Comparison of ENCODE assay signal across 26 mouse cellular contexts in the genomic region with DNA sequence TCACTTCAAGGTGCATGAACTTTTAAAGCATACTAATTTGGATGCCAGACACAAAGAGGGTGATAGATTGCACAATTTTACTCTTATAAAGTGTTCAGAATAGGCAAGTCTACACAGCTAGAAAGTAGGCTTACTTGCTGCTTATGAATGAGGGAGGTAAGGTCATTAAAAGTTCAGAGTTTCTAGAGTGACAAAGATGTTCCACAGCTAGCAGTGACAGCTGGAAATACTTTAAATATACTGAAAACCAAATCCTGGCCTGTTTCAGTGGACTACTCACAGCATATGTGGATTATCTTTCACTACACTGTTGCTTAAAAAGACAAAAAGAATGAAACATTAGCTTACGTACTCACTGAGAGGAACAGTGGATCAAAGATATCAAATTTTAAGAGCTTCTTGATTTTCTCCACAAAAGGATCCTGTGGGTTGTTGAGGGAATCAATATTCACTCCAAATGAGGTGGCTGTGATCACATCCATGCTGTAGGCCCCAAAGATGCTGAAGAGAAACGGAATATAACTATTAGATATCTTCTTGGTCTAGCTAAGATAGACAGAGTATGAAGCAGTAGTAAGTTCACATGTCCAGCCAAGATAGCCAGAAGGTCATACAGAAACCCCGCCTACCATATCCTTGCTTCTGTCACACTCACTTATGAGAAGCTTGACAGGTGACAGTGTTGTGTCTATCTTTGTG. TPM values are rescaled to one million over a fixed set of nuclear protein-coding genes. Genes with fewer than 3 reads are reported as not detected.
"Had no signal": no experiment of that assay in that cellular context is flagged by ENCODE, and none has a peak within 500 bp of the region (broad histone marks: within the 10 kb centered on the region; RNA-seq: fewer than 3 reads in every experiment).

No protein-coding gene starts in this region.

- H3K27me3 ChIP-seq: heart, embryonic 12.5 days; hindbrain, embryonic 12.5 days; intestine, embryonic 15.5 days; kidney, embryonic 15.5 days; limb, embryonic 12.5 days had no signal

- H3K4me1 ChIP-seq: heart, embryonic 10.5 days; heart, embryonic 12.5 days; hindbrain, embryonic 10.5 days; hindbrain, embryonic 12.5 days; intestine, embryonic 15.5 days; kidney, embryonic 15.5 days; limb, embryonic 10.5 days; limb, embryonic 12.5 days had no signal

- DNase-seq: gastrocnemius, adult 2 months; gastrocnemius, postnatal 10 days; gastrocnemius, postnatal 25 days; heart, adult 18-20 months; heart, postnatal 10 days; heart, postnatal 4 days; kidney, adult 18-20 months; kidney, adult 8-10 months; kidney, postnatal 10 days; kidney, postnatal 25 days; kidney, postnatal 4 days had no signal

- H3K9me3 ChIP-seq: heart, embryonic 10.5 days; heart, embryonic 12.5 days; hindbrain, embryonic 10.5 days; hindbrain, embryonic 12.5 days; intestine, embryonic 15.5 days; kidney, embryonic 15.5 days; limb, embryonic 10.5 days; limb, embryonic 12.5 days had no signal

- H3K9ac ChIP-seq: heart, embryonic 12.5 days; hindbrain, embryonic 12.5 days; hindbrain, embryonic 14.5 days; intestine, embryonic 15.5 days; kidney, embryonic 15.5 days; limb, embryonic 12.5 days had no signal

- H3K36me3 ChIP-seq: heart, embryonic 10.5 days; heart, embryonic 12.5 days; hindbrain, embryonic 10.5 days; hindbrain, embryonic 12.5 days; intestine, embryonic 15.5 days; kidney, embryonic 15.5 days; limb, embryonic 10.5 days; limb, embryonic 12.5 days had no signal

- H3K27ac ChIP-seq: gastrocnemius, adult 2 months; heart, embryonic 10.5 days; hindbrain, embryonic 10.5 days; hindbrain, embryonic 12.5 days; hindbrain, embryonic 14.5 days; intestine, embryonic 15.5 days; kidney, embryonic 15.5 days; layer of hippocampus, adult 2 months; left cerebral cortex, adult 2 months; limb, embryonic 10.5 days; limb, embryonic 12.5 days had no signal

- H3K4me3 ChIP-seq: gastrocnemius, adult 2 months; heart, embryonic 10.5 days; heart, embryonic 12.5 days; hindbrain, embryonic 10.5 days; hindbrain, embryonic 12.5 days; intestine, embryonic 15.5 days; kidney, embryonic 15.5 days; layer of hippocampus, adult 2 months; left cerebral cortex, adult 2 months; limb, embryonic 10.5 days; limb, embryonic 12.5 days had no signal

- ATAC-seq: hindbrain, embryonic 16.5 days; inflammation-experienced regulatory T-cells, adult 6 months; intestine, embryonic 15.5 days; intestine, postnatal 0 days had no signal

- H3K4me2 ChIP-seq: heart, embryonic 12.5 days; hindbrain, embryonic 12.5 days; hindbrain, embryonic 14.5 days; intestine, embryonic 15.5 days; kidney, embryonic 15.5 days; limb, embryonic 12.5 days had no signal

RNA-seq across cellular contexts. Expression of gene Cyp3a13, which starts 11.7 kb away (rescaled TPM):
- polyA plus RNA-seq: heart, embryonic 14.5 days; hindbrain, embryonic 10.5 days; hindbrain, embryonic 12.5 days; hindbrain, embryonic 14.5 days; hindbrain, embryonic 16.5 days; inflammation-experienced regulatory T-cells, adult 6 months; limb, embryonic 10.5 days; limb, embryonic 12.5 days had no signal

RNA-seq across cellular contexts. Expression of gene Pilrb2, which starts 38.1 kb away (rescaled TPM):
- polyA plus RNA-seq: hindbrain, embryonic 12.5 days; hindbrain, embryonic 14.5 days; hindbrain, embryonic 16.5 days; inflammation-experienced regulatory T-cells, adult 6 months; limb, embryonic 10.5 days; limb, embryonic 12.5 days had no signal

RNA-seq across cellular contexts. Expression of gene Pilrb1, which starts 51.8 kb away (rescaled TPM):
- polyA plus RNA-seq: hindbrain, embryonic 10.5 days; hindbrain, embryonic 12.5 days; hindbrain, embryonic 14.5 days; hindbrain, embryonic 16.5 days; limb, embryonic 10.5 days; limb, embryonic 12.5 days had no signal

RNA-seq across cellular contexts. Expression of gene Gjc3, which starts 53.2 kb away (rescaled TPM):
- polyA plus RNA-seq: heart, embryonic 10.5 days; inflammation-experienced regulatory T-cells, adult 6 months; kidney, embryonic 15.5 days had no signal
